Mouse (Mus musculus): ENCODE data around the gene Shisal2a.
A peak's percentile ranks its signal among the peaks of the same experiment; 100 is the strongest.
"Not testable (repeated sequence)": the region's sequence is repeated elsewhere in the genome, so short reads cannot be mapped to it uniquely, and the experiment has no call there.

Gene Shisal2a

GRCm38 (mm10) chr4:108371421-108371820 is 11.7 kb downstream of the Shisal2a start:
- no peak for DNase-seq

- DNase-seq = no peak
Measured at GRCm38 (mm10) chr4:108370409-108370808, 12.7 kb downstream of the Shisal2a start.

- peak; percentile 76 to 83 for DNase-seq
Measured at GRCm38 (mm10) chr4:108369254-108369653, 13.9 kb downstream of the Shisal2a start.

- DNase-seq = peak in 1 of 2 experiments; percentile 50
Measured at GRCm38 (mm10) chr4:108364111-108364476, 19.1 kb downstream of the Shisal2a start.

- DNase-seq = no peak
Measured at GRCm38 (mm10) chr4:108363355-108364110, 19.6 kb downstream of the Shisal2a start.

- peak; percentile 60 to 84 for DNase-seq
Measured at GRCm38 (mm10) chr4:108362321-108363261, 20.6 kb downstream of the Shisal2a start.

GRCm38 (mm10) chr4:108360136-108361055 is 22.8 kb downstream of the Shisal2a start:
- DNase-seq = peak; percentile 63 to 73

GRCm38 (mm10) chr4:108358498-108358897 is 24.7 kb downstream of the Shisal2a start:
- no peak for DNase-seq

- peak; percentile 13 to 46 for DNase-seq
Measured at GRCm38 (mm10) chr4:108357458-108357857, 25.7 kb downstream of the Shisal2a start.

- DNase-seq = not testable (repeated sequence)
Measured at GRCm38 (mm10) chr4:108353591-108353990, 29.6 kb downstream of the Shisal2a start.

GRCm38 (mm10) chr4:108350819-108351218 is 32.3 kb downstream of the Shisal2a start:
- DNase-seq = peak; percentile 34 to 66

GRCm38 (mm10) chr4:108349836-108350547 is 33.2 kb downstream of the Shisal2a start:
- DNase-seq = no peak

GRCm38 (mm10) chr4:108349064-108349463 is 34.1 kb downstream of the Shisal2a start:
- no peak for DNase-seq

- no peak for DNase-seq
Measured at GRCm38 (mm10) chr4:108348256-108348875, 34.8 kb downstream of the Shisal2a start.

GRCm38 (mm10) chr4:108347111-108347510 is 36.0 kb downstream of the Shisal2a start:
- no peak for DNase-seq

- DNase-seq = no peak
Measured at GRCm38 (mm10) chr4:108345826-108346225, 37.3 kb downstream of the Shisal2a start.

GRCm38 (mm10) chr4:108344631-108345083 is 38.5 kb downstream of the Shisal2a start:
- no peak for DNase-seq

- DNase-seq = peak in 1 of 2 experiments; percentile 77
Measured at GRCm38 (mm10) chr4:108339277-108339690, 43.9 kb downstream of the Shisal2a start.

- DNase-seq = no peak
Measured at GRCm38 (mm10) chr4:108338811-108339210, 44.3 kb downstream of the Shisal2a start.

GRCm38 (mm10) chr4:108338321-108338733 is 44.8 kb downstream of the Shisal2a start:
- no peak for DNase-seq

GRCm38 (mm10) chr4:108337817-108338216 is 45.3 kb downstream of the Shisal2a start:
- no peak for DNase-seq
